Mouse (Mus musculus) liver, adult (tissue): ENCODE results near the gene Rhobtb1.

Source experiments
- GATA4 ChIP-seq: IDR thresholded peaks from 2 replicates; pipeline ENCODE4 v1.6.1; 2014; ENCODE audit warnings: mild to moderate bottlenecking, low read length; ENCODE audit not compliant: insufficient replicate concordance

Gene Rhobtb1

DNA sequence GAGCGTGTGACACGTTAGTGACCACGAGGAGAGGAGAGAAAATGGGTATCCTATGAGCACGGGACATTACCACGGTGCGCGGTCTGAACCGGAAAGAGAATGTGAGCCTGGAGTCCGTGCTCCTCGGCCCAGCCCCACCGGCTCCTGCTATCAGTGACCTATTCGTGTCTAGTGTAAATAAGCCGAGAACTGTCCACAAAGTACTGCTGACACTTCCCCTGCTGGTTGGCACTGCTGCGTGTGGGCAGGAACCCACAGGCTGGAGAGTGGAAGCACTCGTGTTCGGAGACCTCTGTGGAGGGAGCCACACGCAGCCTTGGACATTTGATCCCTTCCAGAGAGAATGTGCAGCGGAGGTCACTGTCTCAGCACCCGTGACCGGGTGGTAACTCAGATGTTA is at the start of gene Rhobtb1:
TSS of gene Rhobtb1 (plus strand) at position 390 of the 400 bp plus-strand sequence.
- peak; percentile 92 for TF ChIP-seq GATA4

GRCm38 (mm10) chr10:69101988-69102387 is 49.2 kb upstream of the Rhobtb1 start:
- TF ChIP-seq GATA4, result no peak

DNA sequence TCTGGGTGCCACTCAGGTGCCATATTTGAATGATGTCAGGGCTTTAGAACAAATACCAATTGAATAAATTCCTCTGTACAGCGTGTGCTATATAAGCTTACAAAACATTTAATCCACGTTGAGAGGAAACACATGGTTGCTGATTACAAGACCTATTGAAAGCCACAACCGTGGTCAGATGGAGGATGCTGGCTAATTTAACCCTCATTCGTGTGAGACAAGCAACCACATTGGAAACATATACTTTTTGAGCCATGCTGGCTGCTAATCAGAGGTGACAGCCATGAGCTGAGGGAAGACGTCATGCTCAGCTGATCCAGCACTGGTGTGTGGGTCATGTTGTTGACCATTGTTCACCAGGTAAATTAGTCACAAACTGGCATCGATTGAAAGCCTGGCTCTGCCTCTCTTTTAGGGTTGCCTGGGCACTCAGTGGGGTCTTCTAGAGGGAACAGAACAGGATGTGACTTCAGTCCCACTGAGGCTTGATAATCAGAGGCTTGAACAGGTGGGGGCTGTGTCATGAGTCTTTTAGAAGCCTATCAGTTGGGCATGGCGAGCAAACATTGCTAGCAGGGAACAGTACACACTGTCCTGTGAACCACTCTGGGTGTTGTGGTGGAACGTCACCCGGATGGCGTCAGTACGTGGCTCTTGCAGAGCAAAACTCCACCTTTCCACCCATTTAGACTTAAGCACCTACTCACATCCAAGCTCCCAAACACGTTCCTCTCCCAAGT is 46.9 kb upstream of the Rhobtb1 start:
- peak; percentile 65; the same call in 1 of the 2 replicates for TF ChIP-seq GATA4

- TF ChIP-seq GATA4, result no peak
These were observed 46.4 kb upstream of the Rhobtb1 start for GRCm38 (mm10) chr10:69104883-69105225.

DNA sequence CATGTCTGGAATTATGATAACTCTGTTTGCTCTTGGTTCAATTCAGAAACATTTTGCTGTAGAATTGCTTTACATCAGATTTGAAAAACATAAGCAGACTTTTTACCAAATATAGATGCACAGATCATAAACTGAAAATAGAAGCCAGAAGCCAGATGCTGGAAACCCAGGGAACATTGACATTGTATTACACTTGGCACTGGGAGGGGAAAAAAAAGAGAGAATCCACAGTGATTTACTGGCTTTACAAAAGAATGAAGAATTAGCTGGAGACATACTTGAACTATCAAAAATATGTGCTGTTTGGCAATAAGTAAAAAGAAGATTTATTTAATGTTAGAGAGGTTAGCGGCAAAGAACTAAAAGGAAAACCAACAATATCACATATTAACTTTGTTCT is 44.4 kb upstream of the Rhobtb1 start:
- no peak for TF ChIP-seq GATA4

- peak; percentile 61; the same call in 1 of the 2 replicates for TF ChIP-seq GATA4
These were observed 44.0 kb upstream of the Rhobtb1 start for GRCm38 (mm10) chr10:69107253-69107652.

GRCm38 (mm10) chr10:69114384-69114783 is 36.9 kb upstream of the Rhobtb1 start:
- no peak for TF ChIP-seq GATA4

DNA sequence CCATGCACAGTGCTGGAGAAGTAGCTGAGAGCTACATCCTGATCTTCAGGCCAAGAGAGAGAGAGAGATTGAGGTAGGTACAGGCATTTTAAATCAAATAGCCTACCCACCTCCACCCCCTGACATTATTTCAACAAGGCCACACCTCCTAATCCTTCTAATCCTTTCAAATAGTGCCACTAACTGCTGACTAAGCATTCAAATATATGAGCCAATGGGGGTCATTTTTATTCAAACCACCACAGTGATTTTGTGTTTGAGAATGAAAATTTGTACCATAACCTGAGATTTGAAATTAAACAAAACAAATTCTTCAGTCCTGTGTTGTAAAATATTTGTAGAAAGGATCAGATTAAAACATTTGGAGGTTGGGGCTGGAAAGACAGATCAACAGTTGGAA is 33.2 kb upstream of the Rhobtb1 start:
- no peak for TF ChIP-seq GATA4

- no peak for TF ChIP-seq GATA4
These were observed 32.3 kb upstream of the Rhobtb1 start for GRCm38 (mm10) chr10:69118893-69119292.

- TF ChIP-seq GATA4, result no peak
These were observed 31.8 kb upstream of the Rhobtb1 start for GRCm38 (mm10) chr10:69119456-69119855.

DNA sequence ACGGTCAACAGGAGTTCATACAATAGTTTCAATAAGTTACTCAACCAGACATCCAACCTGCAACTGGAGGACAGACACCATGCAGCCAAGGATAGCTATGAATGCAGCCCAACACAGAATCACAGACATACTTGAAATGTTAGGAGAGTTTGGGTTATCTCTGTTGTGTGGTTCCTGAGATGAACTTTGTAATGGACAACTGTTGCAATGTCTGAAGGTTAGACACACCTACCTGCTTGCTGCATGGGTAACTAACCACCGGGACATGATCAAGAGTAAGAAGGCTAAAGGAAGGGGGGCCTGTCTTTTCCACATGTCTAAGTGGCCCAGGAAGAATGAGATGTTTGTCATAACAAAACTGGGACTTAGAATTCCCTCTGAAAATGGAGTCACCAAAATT is 24.7 kb upstream of the Rhobtb1 start:
- TF ChIP-seq GATA4, result no peak; the same call in 1 of the 2 replicates

GRCm38 (mm10) chr10:69128531-69128930 is 22.7 kb upstream of the Rhobtb1 start:
- no peak for TF ChIP-seq GATA4

- no peak for TF ChIP-seq GATA4
These were observed 20.6 kb upstream of the Rhobtb1 start for GRCm38 (mm10) chr10:69130613-69131012.

DNA sequence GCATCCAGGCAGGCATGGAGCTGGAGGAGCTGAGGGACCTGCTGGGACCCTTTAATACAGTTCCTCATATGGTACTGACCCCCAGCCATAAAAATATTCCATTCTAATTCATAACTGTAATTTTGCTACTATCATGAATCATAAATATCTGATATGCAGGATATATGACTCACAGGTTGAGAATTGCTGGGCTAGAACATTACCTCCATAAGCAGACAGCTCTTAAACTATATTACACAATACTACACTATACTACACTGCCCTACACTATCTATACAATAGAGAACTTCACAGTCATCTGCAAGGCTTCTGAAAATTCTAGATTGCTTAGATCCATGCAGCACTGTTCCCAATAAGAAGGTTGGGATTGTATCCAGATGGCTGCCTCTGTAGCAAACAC is 16.9 kb upstream of the Rhobtb1 start:
- TF ChIP-seq GATA4, result no peak

DNA sequence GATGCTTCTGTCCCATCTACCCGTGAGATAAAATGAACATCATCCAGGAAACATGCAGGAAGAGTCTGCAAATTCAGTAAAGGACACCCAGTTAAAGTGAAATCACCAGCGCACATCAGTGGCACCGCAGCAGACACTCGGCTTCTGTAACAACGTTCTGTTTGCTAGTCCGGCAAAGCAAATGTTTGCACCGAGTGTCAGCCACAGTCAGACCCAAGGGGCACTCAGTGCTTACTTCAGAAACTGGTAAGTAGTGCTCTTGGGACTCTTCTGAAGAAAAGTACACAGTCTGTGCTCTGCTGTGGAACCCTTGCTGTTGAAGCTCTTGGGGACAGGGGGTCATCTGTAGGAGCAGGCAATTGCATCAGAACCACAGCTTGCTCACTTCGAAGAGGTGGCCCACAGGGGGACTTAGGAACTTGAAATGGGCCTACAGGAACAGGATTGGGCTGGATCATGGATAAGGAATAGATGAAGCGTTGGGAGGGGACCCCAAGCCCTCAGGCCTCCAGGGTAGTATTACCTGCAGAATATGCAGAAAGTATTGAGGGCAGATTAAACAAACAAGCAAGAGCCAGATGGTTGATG is 14.9 kb upstream of the Rhobtb1 start:
- TF ChIP-seq GATA4, result no peak

GRCm38 (mm10) chr10:69149252-69149651 is 2.0 kb upstream of the Rhobtb1 start:
- TF ChIP-seq GATA4, result no peak

DNA sequence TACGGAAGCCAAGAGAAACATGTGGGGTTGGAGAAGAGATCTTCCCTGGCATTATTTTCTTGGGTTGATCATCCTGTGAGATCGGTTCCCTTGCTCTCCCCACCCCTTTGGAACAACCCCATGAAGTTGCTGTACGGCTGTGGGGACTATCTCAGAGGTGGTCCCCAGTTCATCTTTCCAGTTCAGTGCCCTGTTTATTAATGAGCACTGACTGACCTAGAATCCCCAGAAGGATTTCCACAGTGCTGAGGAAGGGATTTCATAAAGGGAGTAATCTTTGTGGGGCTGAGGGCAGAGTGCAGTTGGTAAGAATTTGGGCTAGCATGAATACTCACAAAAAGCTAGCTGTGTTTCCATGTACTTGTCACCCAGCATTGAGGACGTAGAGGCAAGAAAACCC is 1.7 kb downstream of the Rhobtb1 start:
- TF ChIP-seq GATA4, result no peak
